Mouse (Mus musculus) forebrain, embryonic 15.5 days (tissue): ENCODE measurements around the gene Hist1h2bf. TPM values are rescaled to one million over a fixed set of nuclear protein-coding genes. Genes with fewer than 3 reads are reported as not detected.
"Not testable (repeated sequence)": the region's sequence is repeated elsewhere in the genome, so short reads cannot be mapped to it uniquely, and the experiment has no call there.

ENCODE experiments used
- ATAC-seq: fragments of 200-750 bp; cut with Nextera tagmentation; replicated peaks from 2 replicates; pipeline ENCODE4 v1.8.0; 2017; ENCODE audit warnings: mild to moderate bottlenecking, moderate TSS enrichment, moderate library complexity
- H3K27ac ChIP-seq: fragments of 300-500 bp; sonication (generic); replicated peaks from 2 replicates; pipeline ENCODE4 v1.5.1; 2015; ENCODE audit warnings: mild to moderate bottlenecking, inconsistent platforms
- H3K27me3 ChIP-seq: fragments of 300-500 bp; sonication (generic); 2 replicates; pipeline ENCODE4 v1.6.1; 2015; ENCODE audit warnings: inconsistent platforms
- H3K36me3 ChIP-seq: fragments of 300-500 bp; sonication (generic); 2 replicates; pipeline ENCODE4 v1.6.1; 2015; ENCODE audit warnings: mild to moderate bottlenecking, inconsistent platforms
- H3K4me1 ChIP-seq: fragments of 300-500 bp; sonication (generic); 2 replicates; pipeline ENCODE4 v1.6.1; 2015; ENCODE audit warnings: inconsistent platforms
- H3K4me2 ChIP-seq: fragments of 300-500 bp; sonication (generic); replicated peaks from 2 replicates; pipeline ENCODE4 v1.6.1; 2015; ENCODE audit warnings: mild to moderate bottlenecking, inconsistent platforms
- H3K4me3 ChIP-seq: fragments of 300-500 bp; sonication (generic); 2 replicates; pipeline ENCODE4 v1.5.1; 2015; ENCODE audit warnings: mild to moderate bottlenecking, inconsistent platforms
- H3K9ac ChIP-seq: fragments of 300-500 bp; sonication (generic); replicated peaks from 2 replicates; pipeline ENCODE4 v1.6.1; 2015; ENCODE audit warnings: mild to moderate bottlenecking, inconsistent platforms
- H3K9me3 ChIP-seq: fragments of 300-500 bp; sonication (generic); 2 replicates; pipeline ENCODE4 v1.6.1; 2016; ENCODE audit warnings: inconsistent platforms
- WGBS: fragments of 180-500 bp; shearing (Covaris S2); methylation state at CpG from one replicate; pipeline ENCODE4 v1.1.7; 2015; ENCODE audit warnings: mixed read lengths; 5-methylcytosine and 5-hydroxymethylcytosine counted together
- polyA plus RNA-seq: library from polyadenylated mRNA; unstranded; fragments of >200 nt; fragmentation: Nextera tagmentation; extraction: Ambion mirVana; gene quantifications from 2 replicates; pipeline ENCODE4 v1.2.1, GENCODE M21; 2015

Gene Hist1h2bf
- polyA plus RNA-seq, 1 experiment from 2014 or later, result 2.9 TPM

GRCm38 (mm10) chr13:23585442-23586098, 11.6 kb upstream of the Hist1h2bf start:
- H3K27ac ChIP-seq, result peak overlapping the region; percentile 97
- ATAC-seq, result peak; percentile 91
- WGBS, result under 1% methylated on average over 36 of the region's 36 CpGs

GRCm38 (mm10) chr13:23585029-23585441, 11.0 kb upstream of the Hist1h2bf start:
- ATAC-seq, result peak; percentile 17; the same call in 1 of the 2 replicates

More at GRCm38 (mm10) chr13:23585442-23586098, 11.6 kb upstream of the Hist1h2bf start:
- not testable (repeated sequence) for H3K9me3 ChIP-seq, H3K27me3 ChIP-seq, H3K36me3 ChIP-seq
- peak overlapping the region; percentile 47 for H3K4me3 ChIP-seq
- H3K9ac ChIP-seq, result peak overlapping the region; percentile 74
- H3K4me1 ChIP-seq, result peaks cover 50% of the 10 kb centered on the region
- H3K4me2 ChIP-seq, result peak overlapping the region; percentile 77

GRCm38 (mm10) chr13:23584331-23584730, 10.3 kb upstream of the Hist1h2bf start:
- H3K4me3 ChIP-seq, result peak overlapping the region; percentile 47
- ATAC-seq, result no peak
- no peaks in the 10 kb centered on the region for H3K27me3 ChIP-seq
- peak overlapping the region; percentile 97 for H3K27ac ChIP-seq
- H3K4me2 ChIP-seq, result peak overlapping the region; percentile 77
- H3K4me1 ChIP-seq, result peaks cover 50% of the 10 kb centered on the region
- H3K9ac ChIP-seq, result peak overlapping the region; percentile 74
- H3K9me3 ChIP-seq, result no peaks in the 10 kb centered on the region
- H3K36me3 ChIP-seq, result no peaks in the 10 kb centered on the region

More at GRCm38 (mm10) chr13:23585029-23585441, 11.0 kb upstream of the Hist1h2bf start:
- H3K4me2 ChIP-seq, result peak overlapping the region; percentile 77
- H3K9me3 ChIP-seq, result no peaks in the 10 kb centered on the region
- H3K4me1 ChIP-seq, result peaks cover 50% of the 10 kb centered on the region
- H3K36me3 ChIP-seq, result no peaks in the 10 kb centered on the region
- H3K27me3 ChIP-seq, result no peaks in the 10 kb centered on the region
- H3K4me3 ChIP-seq, result peak overlapping the region; percentile 47
- H3K27ac ChIP-seq, result peak overlapping the region; percentile 97
- under 1% methylated on average over 21 of the region's 21 CpGs for WGBS
- H3K9ac ChIP-seq, result peak overlapping the region; percentile 74

GRCm38 (mm10) chr13:23583387-23584068, 9.5 kb upstream of the Hist1h2bf start:
- no peak overlapping the region for H3K4me3 ChIP-seq
- H3K4me1 ChIP-seq, result peaks cover 50% of the 10 kb centered on the region
- H3K36me3 ChIP-seq, result no peaks in the 10 kb centered on the region
- H3K27me3 ChIP-seq, result no peaks in the 10 kb centered on the region
- H3K9me3 ChIP-seq, result no peaks in the 10 kb centered on the region
- ATAC-seq, result no peak
- no peak overlapping the region; the same call in 1 of the 2 replicates for H3K4me2 ChIP-seq
- H3K27ac ChIP-seq, result peak overlapping the region; percentile 97
- H3K9ac ChIP-seq, result no peak overlapping the region

GRCm38 (mm10) chr13:23582219-23583056, 8.4 kb upstream of the Hist1h2bf start:
- Histone ChIP-seq H3K4me1 (peaks cover 50% of the 10 kb centered on the region), H3K36me3 (no peaks in the 10 kb centered on the region), H3K27ac (peak overlapping the region; percentile 97), H3K27me3 (no peaks in the 10 kb centered on the region), H3K4me2 (peak overlapping the region; percentile 79), H3K4me3 (peak overlapping the region; percentile 53), H3K9ac (peak overlapping the region; percentile 61), H3K9me3 (no peaks in the 10 kb centered on the region)
- no peak for ATAC-seq
- WGBS, result 3% methylated on average over 6 of the region's 6 CpGs

GRCm38 (mm10) chr13:23581408-23582218, 7.6 kb upstream of the Hist1h2bf start, which contains the start of gene Hist1h4d:
TSS of gene Hist1h4d (plus strand) at chr13:23581598.
- peak within 1 kb of the TSS; percentile 53 for H3K4me3 ChIP-seq
- H3K4me1 ChIP-seq, result peaks cover 53% of the 10 kb centered on the region
- H3K27me3 ChIP-seq, result no peaks in the 10 kb centered on the region
- peak within 1 kb of the TSS; percentile 97 for H3K27ac ChIP-seq
- H3K36me3 ChIP-seq, result no peaks in the 10 kb centered on the region
- peak within 1 kb of the TSS; percentile 61 for H3K9ac ChIP-seq
- H3K4me2 ChIP-seq, result peak within 1 kb of the TSS; percentile 79
- no peaks in the 10 kb centered on the region for H3K9me3 ChIP-seq
- WGBS, result under 1% methylated on average over 43 of the region's 43 CpGs
- ATAC-seq, result peak; percentile 93

GRCm38 (mm10) chr13:23577835-23578234, 3.8 kb upstream of the Hist1h2bf start:
- Histone ChIP-seq H3K4me2 (no peak overlapping the region), H3K9me3 (no peaks in the 10 kb centered on the region), H3K36me3 (no peaks in the 10 kb centered on the region), H3K9ac (no peak overlapping the region), H3K27ac (no peak overlapping the region), H3K4me3 (no peak overlapping the region), H3K4me1 (peaks cover 40% of the 10 kb centered on the region), H3K27me3 (no peaks in the 10 kb centered on the region)
- no peak for ATAC-seq
- 93% methylated on average over 1 of the region's 1 CpGs for WGBS

GRCm38 (mm10) chr13:23576906-23577639, 3.1 kb upstream of the Hist1h2bf start:
- Histone ChIP-seq H3K9ac (peak overlapping the region; percentile 74), H3K27me3 (no peaks in the 10 kb centered on the region), H3K4me1 (peaks cover 40% of the 10 kb centered on the region), H3K9me3 (no peaks in the 10 kb centered on the region), H3K4me3 (peak overlapping the region; percentile 47), H3K36me3 (no peaks in the 10 kb centered on the region), H3K27ac (peak overlapping the region; percentile 97), H3K4me2 (peak overlapping the region; percentile 72)
- WGBS, result 32% methylated on average over 6 of the region's 6 CpGs
- ATAC-seq, result no peak

- no peak for ATAC-seq
- Histone ChIP-seq H3K4me2 (peak overlapping the region; percentile 72), H3K4me3 (peak overlapping the region; percentile 47), H3K4me1 (peaks cover 37% of the 10 kb centered on the region), H3K9ac (peak overlapping the region; percentile 74), H3K9me3 (no peaks in the 10 kb centered on the region), H3K27me3 (no peaks in the 10 kb centered on the region), H3K36me3 (no peaks in the 10 kb centered on the region), H3K27ac (peak overlapping the region; percentile 97)
- WGBS, result 2% methylated on average over 7 of the region's 7 CpGs
Measured at GRCm38 (mm10) chr13:23576351-23576881, 2.4 kb upstream of the Hist1h2bf start.

- H3K4me1 ChIP-seq, result peaks cover 35% of the 10 kb centered on the region
- H3K4me2 ChIP-seq, result peak overlapping the region; percentile 72
- WGBS, result under 1% methylated on average over 15 of the region's 40 CpGs
- not testable (repeated sequence) for ATAC-seq, H3K36me3 ChIP-seq, H3K27me3 ChIP-seq, H3K9me3 ChIP-seq
- H3K27ac ChIP-seq, result peak overlapping the region; percentile 97
- peak overlapping the region; percentile 47 for H3K4me3 ChIP-seq
- H3K9ac ChIP-seq, result peak overlapping the region; percentile 74
Measured at GRCm38 (mm10) chr13:23575864-23576313, 1.9 kb upstream of the Hist1h2bf start.
